Mouse (Mus musculus) right cerebral cortex, postnatal 14 days (tissue): ENCODE data around the gene Dppa3.

Experiments used
- DNase-seq: peaks from one replicate; pipeline ENCODE4 v3.0.0; 2022

Gene Dppa3

GRCm38 (mm10) chr6:122670201-122670551 is 44.0 kb downstream of the Dppa3 start:
- DNase-seq = no peak

- DNase-seq = no peak
Observed at GRCm38 (mm10) chr6:122670841-122671240, 44.6 kb downstream of the Dppa3 start.

DNA sequence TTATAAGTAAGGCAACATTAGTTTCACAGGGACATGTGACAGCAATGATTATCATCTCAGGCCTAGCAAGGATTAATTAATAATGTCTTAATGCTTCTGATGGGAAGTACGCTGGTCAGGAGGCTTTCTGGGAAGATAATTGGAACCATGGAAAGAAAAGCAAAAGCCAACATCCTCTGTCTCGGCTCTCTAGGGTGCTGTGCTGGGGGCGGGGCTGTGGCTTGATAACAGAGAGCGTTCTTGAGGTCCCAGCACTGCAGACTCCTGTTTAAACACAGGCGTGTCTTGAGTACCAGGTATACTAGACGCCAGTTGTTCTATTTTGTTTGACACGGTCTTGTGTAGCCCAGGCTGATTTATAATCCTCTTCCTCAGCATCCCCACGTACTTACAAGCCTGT is 46.5 kb downstream of the Dppa3 start:
- DNase-seq = no peak
